Comparison of ENCODE assay signal across 27 mouse cellular contexts in the genomic region with DNA sequence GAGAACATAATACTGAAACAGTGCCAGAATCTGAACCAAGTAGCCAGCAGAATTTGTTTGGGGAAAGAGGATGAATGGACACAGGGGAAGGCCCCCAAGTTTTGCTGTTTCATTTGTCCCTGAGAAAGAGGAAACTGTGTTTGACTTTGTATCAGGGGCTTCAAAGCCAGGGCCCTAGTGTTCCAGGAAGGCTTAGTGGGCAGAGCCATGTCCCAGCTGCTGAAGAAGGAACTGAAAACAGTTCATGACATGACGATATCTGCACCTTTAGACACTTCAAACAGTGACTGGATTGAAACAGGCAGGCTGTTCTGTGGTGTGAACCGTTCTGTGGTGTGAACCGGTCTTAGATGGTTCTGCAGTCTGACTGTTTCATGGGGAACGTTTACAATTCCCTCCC. TPM values are rescaled to one million over a fixed set of nuclear protein-coding genes. Genes with fewer than 3 reads are reported as not detected.
"Had no signal": no experiment of that assay in that cellular context is flagged by ENCODE, and none has a peak within 500 bp of the region (broad histone marks: within the 10 kb centered on the region; RNA-seq: fewer than 3 reads in every experiment).

No protein-coding gene starts in this region.

RNA-seq across cellular contexts. Expression of a gene that starts 8.4 kb away (rescaled TPM):
- total RNA-seq: gastrocnemius, adult 2 months; gastrocnemius, postnatal 10 days; gastrocnemius, postnatal 25 days; gastrocnemius, postnatal 4 days; heart, adult 2 months; heart, postnatal 14 days; heart, postnatal 36 days; left cerebral cortex, adult 2 months; left cerebral cortex, postnatal 14 days had no signal
- polyA plus RNA-seq: frontal cortex, adult 2 months; heart, embryonic 11.5 days; heart, embryonic 13.5 days; heart, embryonic 15.5 days; heart, postnatal 0 days; hindbrain, embryonic 10.5 days; hindbrain, embryonic 12.5 days; hindbrain, embryonic 14.5 days; hindbrain, embryonic 16.5 days; inflammation-experienced regulatory T-cells, adult 6 months; intestine, embryonic 15.5 days; intestine, postnatal 0 days; kidney, embryonic 14.5 days; kidney, embryonic 16.5 days; limb, embryonic 10.5 days; limb, embryonic 12.5 days; limb, embryonic 14.5 days; liver, embryonic 11.5 days had no signal
